Mouse (Mus musculus) embryonic facial prominence, embryonic 11.5 days (tissue): Measurements from ENCODE around the gene Zc3h13. TPM values are rescaled to one million over a fixed set of nuclear protein-coding genes. Genes with fewer than 3 reads are reported as not detected.
A peak's percentile ranks its signal among the peaks of the same experiment; 100 is the strongest.

Experiments
- ATAC-seq: fragments of 200-750 bp; cut with Nextera tagmentation; replicated peaks from 2 replicates; pipeline ENCODE4 v1.8.0; 2017; ENCODE audit warnings: low read depth; ENCODE audit not compliant: insufficient number of reproducible peaks, low FRiP score, low TSS enrichment
- DNase-seq: peaks from one replicate; pipeline ENCODE4 v3.0.0-alpha.2; 2015; ENCODE audit warnings: low spot score
- H3K27ac ChIP-seq: fragments of 300-500 bp; sonication (generic); replicated peaks from 2 replicates; pipeline ENCODE4 v1.5.1; 2014; ENCODE audit warnings: mild to moderate bottlenecking, low read depth, low read length, control low read depth
- H3K27me3 ChIP-seq: fragments of 300-500 bp; sonication (generic); 2 replicates; pipeline ENCODE4 v1.6.1; 2014; ENCODE audit warnings: mild to moderate bottlenecking, low read length, moderate library complexity, mixed read lengths; ENCODE audit not compliant: control insufficient read depth, insufficient read depth
- H3K36me3 ChIP-seq: fragments of 300-500 bp; sonication (generic); replicated peaks from 2 replicates; pipeline ENCODE4 v1.6.1; 2014; ENCODE audit warnings: low read depth, mild to moderate bottlenecking, low read length, moderate library complexity, mixed read lengths; ENCODE audit not compliant: control insufficient read depth, insufficient read depth
- H3K4me1 ChIP-seq: fragments of 300-500 bp; sonication (generic); 2 replicates; pipeline ENCODE4 v1.6.1; 2014; ENCODE audit warnings: low read length, mixed read lengths; ENCODE audit not compliant: control insufficient read depth, insufficient read depth
- H3K4me2 ChIP-seq: fragments of 300-500 bp; sonication (generic); 2 replicates; pipeline ENCODE4 v1.6.1; 2014; ENCODE audit warnings: low read depth, mild to moderate bottlenecking, control low read depth, low read length, moderate library complexity
- H3K4me3 ChIP-seq: fragments of 300-500 bp; sonication (generic); 2 replicates; pipeline ENCODE4 v1.5.1; 2014; ENCODE audit warnings: low read depth, low read length, control low read depth
- H3K9ac ChIP-seq: fragments of 300-500 bp; sonication (generic); replicated peaks from 2 replicates; pipeline ENCODE4 v1.6.1; 2014; ENCODE audit warnings: mild to moderate bottlenecking, control low read depth, low read length
- H3K9me3 ChIP-seq: fragments of 300-500 bp; sonication (generic); replicated peaks from 2 replicates; pipeline ENCODE4 v1.6.1; 2016; ENCODE audit warnings: mild to moderate bottlenecking, low read length, inconsistent platforms, mixed read lengths; ENCODE audit not compliant: control insufficient read depth
- WGBS: fragments of 180-500 bp; shearing (Covaris S2); extraction: QIAGEN DNeasy Blood & Tissue Kit; methylation state at CpG from one replicate; pipeline ENCODE4 v1.1.7; 2014; 5-methylcytosine and 5-hydroxymethylcytosine counted together
- polyA plus RNA-seq: library from polyadenylated mRNA; unstranded; fragments of >200 nt; fragmentation: Nextera tagmentation; extraction: Ambion mirVana; gene quantifications from 2 replicates; pipeline ENCODE4 v1.2.1, GENCODE M21; 2014

Gene Zc3h13
- polyA plus RNA-seq, 1 experiment from 2014 or later = 31.1 TPM

DNA sequence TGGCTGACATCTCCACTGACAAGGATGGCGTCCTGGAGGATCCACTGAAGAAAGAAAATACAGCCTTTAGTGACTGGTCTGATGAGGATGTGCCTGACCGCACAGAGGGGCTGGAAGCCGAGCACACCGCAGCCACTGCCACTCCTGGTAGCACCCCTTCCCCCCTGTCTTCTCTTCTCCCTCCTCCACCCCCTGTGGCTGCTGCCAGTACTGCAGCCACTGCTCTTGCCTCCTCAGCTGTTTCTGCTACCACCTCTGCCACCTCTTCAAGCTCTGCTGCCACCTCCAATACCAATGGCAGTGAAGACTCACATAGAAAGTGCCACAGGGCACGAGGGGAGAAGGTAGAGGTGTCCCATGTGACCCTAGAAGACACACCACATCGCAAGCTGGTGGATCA lies 46.4 kb downstream of the Zc3h13 start:
- WGBS = 87% methylated on average over 6 of the region's 6 CpGs
- H3K9me3 ChIP-seq = no peaks in the 10 kb centered on the region
- no peak overlapping the region for H3K27ac ChIP-seq
- H3K4me1 ChIP-seq = no peaks in the 10 kb centered on the region
- peaks cover 4% of the 10 kb centered on the region for H3K36me3 ChIP-seq
- H3K4me2 ChIP-seq = no peak overlapping the region
- H3K4me3 ChIP-seq = no peak overlapping the region
- peak; percentile 30 for DNase-seq
- ATAC-seq = no peak
- H3K9ac ChIP-seq = no peak overlapping the region
- H3K27me3 ChIP-seq = no peaks in the 10 kb centered on the region

- DNase-seq (no peak), ATAC-seq (no peak)
- H3K9me3 ChIP-seq = no peaks in the 10 kb centered on the region
- H3K4me2 ChIP-seq = no peak overlapping the region
- H3K4me3 ChIP-seq = no peak overlapping the region
- peaks cover 4% of the 10 kb centered on the region for H3K36me3 ChIP-seq
- H3K27ac ChIP-seq = no peak overlapping the region
- H3K9ac ChIP-seq = no peak overlapping the region
- H3K27me3 ChIP-seq = no peaks in the 10 kb centered on the region
- H3K4me1 ChIP-seq = no peaks in the 10 kb centered on the region
- 93% methylated on average over 4 of the region's 4 CpGs for WGBS
Measured at GRCm38 (mm10) chr14:75334321-75334720, 50.1 kb downstream of the Zc3h13 start.

- Histone ChIP-seq H3K9ac (no peak overlapping the region), H3K27me3 (no peaks in the 10 kb centered on the region), H3K27ac (no peak overlapping the region), H3K4me1 (no peaks in the 10 kb centered on the region), H3K36me3 (no peaks in the 10 kb centered on the region), H3K4me3 (no peak overlapping the region), H3K4me2 (no peak overlapping the region), H3K9me3 (no peaks in the 10 kb centered on the region)
- 88% methylated on average over 2 of the region's 2 CpGs for WGBS
- ATAC-seq = no peak
- no peak for DNase-seq
Measured at GRCm38 (mm10) chr14:75337884-75338283, 53.7 kb downstream of the Zc3h13 start.

GRCm38 (mm10) chr14:75346041-75346440 lies 61.9 kb downstream of the Zc3h13 start:
- no peaks in the 10 kb centered on the region for H3K4me1 ChIP-seq
- no peak overlapping the region for H3K4me2 ChIP-seq
- ATAC-seq (no peak), DNase-seq (peak; percentile 20)
- H3K9ac ChIP-seq = no peak overlapping the region
- no peaks in the 10 kb centered on the region; the same call in 1 of the 2 replicates for H3K36me3 ChIP-seq
- no peaks in the 10 kb centered on the region for H3K27me3 ChIP-seq
- WGBS = 86% methylated on average over 5 of the region's 5 CpGs
- no peak overlapping the region for H3K4me3 ChIP-seq
- H3K27ac ChIP-seq = no peak overlapping the region
- H3K9me3 ChIP-seq = no peaks in the 10 kb centered on the region

- Histone ChIP-seq H3K27ac (no peak overlapping the region), H3K4me3 (no peak overlapping the region), H3K4me1 (no peaks in the 10 kb centered on the region), H3K9me3 (no peaks in the 10 kb centered on the region), H3K27me3 (no peaks in the 10 kb centered on the region), H3K4me2 (no peak overlapping the region), H3K36me3 (no peaks in the 10 kb centered on the region), H3K9ac (no peak overlapping the region)
- no peak for ATAC-seq
- 58% methylated on average over 4 of the region's 4 CpGs for WGBS
- DNase-seq = peak; percentile 2
Measured at GRCm38 (mm10) chr14:75351626-75352025, 67.5 kb downstream of the Zc3h13 start.

- ATAC-seq = no peak
- WGBS = 48% methylated on average over 6 of the region's 6 CpGs
- no peaks in the 10 kb centered on the region for H3K4me1 ChIP-seq
Measured at GRCm38 (mm10) chr14:75363316-75363715, 79.1 kb downstream of the Zc3h13 start.

GRCm38 (mm10) chr14:75365301-75366035 lies 81.3 kb downstream of the Zc3h13 start:
- Histone ChIP-seq H3K9me3 (no peaks in the 10 kb centered on the region), H3K4me1 (no peaks in the 10 kb centered on the region), H3K9ac (no peak overlapping the region), H3K4me2 (no peak overlapping the region), H3K27me3 (no peaks in the 10 kb centered on the region), H3K27ac (no peak overlapping the region), H3K4me3 (no peak overlapping the region), H3K36me3 (no peaks in the 10 kb centered on the region)
- ATAC-seq = no peak
- 83% methylated on average over 9 of the region's 9 CpGs for WGBS
- no peak for DNase-seq

More at GRCm38 (mm10) chr14:75363316-75363715, 79.1 kb downstream of the Zc3h13 start:
- Histone ChIP-seq H3K36me3 (no peaks in the 10 kb centered on the region), H3K27me3 (no peaks in the 10 kb centered on the region), H3K27ac (no peak overlapping the region), H3K9ac (no peak overlapping the region), H3K9me3 (no peaks in the 10 kb centered on the region), H3K4me2 (no peak overlapping the region), H3K4me3 (no peak overlapping the region)
- no peak for DNase-seq

DNA sequence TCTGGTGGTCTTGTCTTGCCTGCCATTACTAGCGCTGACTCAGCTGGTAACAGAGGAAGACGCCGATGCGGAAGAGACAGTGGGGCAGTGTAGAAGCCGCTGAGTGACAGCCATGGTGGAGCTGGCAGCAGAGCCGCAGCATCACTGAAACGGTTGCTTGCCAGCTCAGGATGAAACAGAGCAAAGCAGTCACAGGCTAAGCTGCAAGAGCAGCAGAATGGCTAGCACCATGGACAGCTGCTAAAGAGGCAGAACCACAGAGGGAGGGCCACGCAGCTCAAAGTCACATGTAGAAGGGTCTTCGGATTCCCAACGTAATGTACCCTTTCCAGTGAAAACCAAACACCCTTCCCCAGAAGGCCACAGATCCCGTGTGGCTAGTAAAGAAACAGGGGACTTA lies 82.6 kb downstream of the Zc3h13 start:
- ATAC-seq (no peak; the same call in 1 of the 2 replicates), DNase-seq (peak; percentile 84)
- H3K9me3 ChIP-seq = no peaks in the 10 kb centered on the region
- WGBS = 27% methylated on average over 11 of the region's 11 CpGs
- no peak overlapping the region for H3K9ac ChIP-seq
- no peaks in the 10 kb centered on the region for H3K27me3 ChIP-seq
- no peaks in the 10 kb centered on the region for H3K4me1 ChIP-seq
- no peak overlapping the region for H3K4me2 ChIP-seq
- no peak overlapping the region for H3K4me3 ChIP-seq
- no peak overlapping the region for H3K27ac ChIP-seq
- H3K36me3 ChIP-seq = no peaks in the 10 kb centered on the region
